Mouse (Mus musculus): ENCODE results near the gene Srr. TPM values are rescaled to one million over a fixed set of nuclear protein-coding genes. Genes with fewer than 3 reads are reported as not detected.

Gene Srr
- polyA plus RNA-seq, 1 experiment: 2.9 TPM

GRCm38 (mm10) chr11:74857756-74858155, 68.0 kb downstream of the Srr start:
- Histone ChIP-seq H3K27me3 (ENCODE audit: control insufficient read depth, insufficient read depth, insufficient read length) (no peaks in the 10 kb centered on the region), H3K79me2 (ENCODE audit: control insufficient read depth, insufficient read depth) (no peaks in the 10 kb centered on the region), H3K79me3 (ENCODE audit: low read depth) (no peaks in the 10 kb centered on the region), H3K36me3 (ENCODE audit: control insufficient read depth, insufficient read depth) (no peaks in the 10 kb centered on the region), H3ac (ENCODE audit: control insufficient read depth, insufficient read length, low read depth) (no peak overlapping the region), H3K4me3 (ENCODE audit: insufficient read depth, poor library complexity, severe bottlenecking) (no peak overlapping the region)
- no peak for TF ChIP-seq MYOD1 (IDR thresholded peaks at IDR 0.05; ENCODE audit: control insufficient read depth, insufficient read length, low read depth)
- no peak for TF ChIP-seq MYOG (IDR thresholded peaks at IDR 0.05; ENCODE audit: control insufficient read depth, extremely low read depth, insufficient read length)
- TF ChIP-seq USF1 (IDR thresholded peaks at IDR 0.05; ENCODE audit: low read depth): no peak
- no peak for TF ChIP-seq FOSL1 (IDR thresholded peaks at IDR 0.05; ENCODE audit: insufficient read depth, low read length, poor library complexity, severe bottlenecking)
- TF ChIP-seq CTCF (IDR thresholded peaks at IDR 0.05; ENCODE audit: control insufficient read depth, insufficient read depth, insufficient read length): no peak
- no peak for TF ChIP-seq CEBPB (IDR thresholded peaks at IDR 0.05; ENCODE audit: low read depth)
- TF ChIP-seq MAX (IDR thresholded peaks at IDR 0.05): no peak

Small RNA genes within 50 kb of the gene (microRNA-seq; reads per million reads assigned to microRNA genes)
- not detected for gene Mir6926 (ENCODE audit: borderline microRNAs expressed)

Other genes starting within 250 kb of the Srr start
- 30.8 TPM for gene Pafah1b1, start 201.3 kb downstream of the Srr start, polyA plus RNA-seq (2012; fragmentation: generic; extraction: Trizol)
- 17.3 TPM for gene Mettl16, start 155.1 kb downstream of the Srr start, polyA plus RNA-seq (2012; fragmentation: generic; extraction: Trizol)
- gene Mnt, start 95.0 kb downstream of the Srr start, polyA plus RNA-seq (2012; fragmentation: generic; extraction: Trizol): 7.5 TPM
- gene Sgsm2, start 28.9 kb downstream of the Srr start, polyA plus RNA-seq (2012; fragmentation: generic; extraction: Trizol): 7.8 TPM
- 42.2 TPM for gene Tsr1, start 27.9 kb downstream of the Srr start, polyA plus RNA-seq (2012; fragmentation: generic; extraction: Trizol)
- 7.5 TPM for gene Smg6, start 125 bp downstream of the Srr start, polyA plus RNA-seq (2012; fragmentation: generic; extraction: Trizol)
- 0.02 TPM for gene Hic1, start 243.6 kb upstream of the Srr start, polyA plus RNA-seq (2012; fragmentation: generic; extraction: Trizol)

Measured in C2C12 (cell line).